Mouse (Mus musculus): ENCODE data around the gene Brpf3. TPM values are rescaled to one million over a fixed set of nuclear protein-coding genes. Genes with fewer than 3 reads are reported as not detected.
"Not testable (repeated sequence)": the region's sequence is repeated elsewhere in the genome, so short reads cannot be mapped to it uniquely, and the experiment has no call there.

Brpf3 gene
- polyA plus RNA-seq, 1 experiment from 2014 or later, result 9.5 TPM

DNA sequence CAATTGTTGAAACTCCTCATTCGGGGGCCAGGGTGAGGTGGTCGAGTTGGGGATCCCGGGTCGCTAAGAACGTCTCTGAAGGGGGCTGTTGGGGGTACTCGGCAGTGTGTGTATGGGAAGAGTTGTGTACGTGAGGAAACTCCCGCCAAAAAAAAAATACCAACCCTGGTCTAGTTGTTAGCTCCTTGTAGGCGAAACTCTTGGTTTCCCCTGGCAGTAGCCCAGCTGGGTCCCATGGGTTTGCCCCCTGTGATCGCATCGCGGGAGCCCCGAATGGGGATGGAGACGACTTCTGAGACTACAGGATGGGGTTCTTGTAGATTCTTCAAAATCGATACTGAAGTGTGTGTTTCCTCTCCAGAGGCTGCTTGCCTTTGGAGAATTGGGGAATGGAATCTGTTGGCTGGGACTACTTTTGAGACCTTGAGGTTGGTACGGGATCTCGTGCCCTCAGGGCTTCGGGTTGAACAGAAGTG is 1.2 kb downstream of the Brpf3 start:
- no peaks in the 10 kb centered on the region for H3K9me3 ChIP-seq
- no peaks in the 10 kb centered on the region for H3K27me3 ChIP-seq (replicated peaks)
- peaks cover 31% of the 10 kb centered on the region for H3K4me1 ChIP-seq
- H3K36me3 ChIP-seq (replicated peaks), result peaks cover 10% of the 10 kb centered on the region
- ATAC-seq (replicated peaks), result no peak
- peak overlapping the region; percentile 76 for H3K4me3 ChIP-seq
- H3K4me2 ChIP-seq, result peak overlapping the region; percentile 94
- 1% methylated on average over 18 of the region's 18 CpGs for WGBS
- peak overlapping the region; percentile 36 for H3K9ac ChIP-seq
- peak overlapping the region; percentile 99 for H3K27ac ChIP-seq

DNA sequence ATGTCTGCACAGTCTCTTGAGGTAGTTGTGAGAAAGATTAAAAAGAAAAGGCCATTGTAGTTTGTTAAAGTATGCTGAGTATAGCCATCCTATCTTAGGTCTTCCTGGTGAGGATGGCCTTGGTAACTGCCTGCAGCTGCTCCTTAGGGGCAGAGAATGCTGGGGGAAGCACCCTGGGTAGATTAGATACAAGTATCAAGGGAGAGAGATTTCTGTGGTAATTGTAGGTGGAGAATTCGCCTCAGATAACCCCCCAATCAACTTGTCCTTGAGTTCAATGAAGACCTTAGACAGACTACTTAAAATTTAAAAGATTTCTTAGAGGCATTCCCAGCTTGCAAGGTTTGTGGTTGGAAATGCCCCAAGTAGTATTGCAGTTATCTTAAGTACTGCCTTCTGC is 2.4 kb downstream of the Brpf3 start:
- H3K27me3 ChIP-seq (replicated peaks), result no peaks in the 10 kb centered on the region
- no peak overlapping the region for H3K27ac ChIP-seq
- peaks cover 20% of the 10 kb centered on the region for H3K36me3 ChIP-seq (replicated peaks)
- peaks cover 31% of the 10 kb centered on the region for H3K4me1 ChIP-seq
- no peak for ATAC-seq (replicated peaks)
- 87% methylated on average over 1 of the region's 1 CpGs for WGBS
- H3K4me2 ChIP-seq, result no peak overlapping the region
- no peaks in the 10 kb centered on the region for H3K9me3 ChIP-seq
- no peak overlapping the region for H3K4me3 ChIP-seq
- no peak overlapping the region for H3K9ac ChIP-seq

DNA sequence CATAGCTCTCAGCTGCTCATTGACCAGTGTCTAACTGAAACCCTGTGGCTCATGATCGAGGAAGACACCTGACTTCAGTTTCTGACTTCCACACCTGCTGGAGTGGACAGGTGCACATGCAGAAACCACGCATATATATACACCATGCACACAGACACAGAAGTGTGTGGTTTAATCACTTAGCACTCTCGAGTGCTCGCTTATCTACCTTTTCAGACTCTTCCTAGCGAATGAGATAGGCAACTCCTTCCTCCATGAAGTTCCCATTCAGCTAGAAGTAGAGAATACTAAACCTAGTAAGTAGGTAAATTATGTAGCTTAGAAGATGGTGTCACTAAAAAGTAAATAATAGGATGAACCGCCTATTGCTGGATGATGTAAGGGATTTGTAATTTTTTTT is 4.1 kb downstream of the Brpf3 start:
- WGBS, result 95% methylated on average over 6 of the region's 6 CpGs
- no peak overlapping the region for H3K9ac ChIP-seq

DNA sequence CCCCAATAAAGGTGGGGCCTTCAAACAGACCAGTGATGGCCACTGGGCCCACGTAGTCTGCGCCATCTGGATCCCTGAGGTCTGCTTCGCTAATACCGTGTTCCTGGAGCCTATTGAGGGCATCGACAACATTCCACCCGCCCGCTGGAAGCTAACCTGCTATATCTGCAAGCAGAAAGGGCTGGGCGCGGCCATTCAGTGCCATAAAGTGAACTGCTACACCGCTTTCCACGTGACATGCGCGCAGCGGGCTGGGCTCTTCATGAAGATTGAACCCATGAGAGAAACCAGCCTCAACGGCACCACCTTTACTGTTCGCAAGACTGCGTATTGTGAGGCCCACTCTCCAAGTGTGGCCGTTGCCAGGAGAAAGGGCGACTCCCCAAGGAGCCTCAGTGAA is 5.9 kb downstream of the Brpf3 start:
- no peak overlapping the region for H3K9ac ChIP-seq
- no peaks in the 10 kb centered on the region for H3K27me3 ChIP-seq (replicated peaks)
- no peak for ATAC-seq (replicated peaks)
- no peak overlapping the region for H3K27ac ChIP-seq
- H3K9me3 ChIP-seq, result no peaks in the 10 kb centered on the region
- no peak overlapping the region for H3K4me3 ChIP-seq
- H3K4me1 ChIP-seq, result peaks cover 13% of the 10 kb centered on the region
- peaks cover 31% of the 10 kb centered on the region for H3K36me3 ChIP-seq (replicated peaks)
- no peak overlapping the region for H3K4me2 ChIP-seq
- WGBS, result 96% methylated on average over 19 of the region's 19 CpGs

More for the DNA sequence above, 4.1 kb downstream of the Brpf3 start:
- Histone ChIP-seq H3K9me3 (no peaks in the 10 kb centered on the region), H3K4me3 (no peak overlapping the region), H3K4me2 (no peak overlapping the region), H3K27ac (no peak overlapping the region), H3K36me3 (replicated peaks) (peaks cover 22% of the 10 kb centered on the region), H3K4me1 (peaks cover 19% of the 10 kb centered on the region), H3K27me3 (replicated peaks) (no peaks in the 10 kb centered on the region)
- no peak for ATAC-seq (replicated peaks)

DNA sequence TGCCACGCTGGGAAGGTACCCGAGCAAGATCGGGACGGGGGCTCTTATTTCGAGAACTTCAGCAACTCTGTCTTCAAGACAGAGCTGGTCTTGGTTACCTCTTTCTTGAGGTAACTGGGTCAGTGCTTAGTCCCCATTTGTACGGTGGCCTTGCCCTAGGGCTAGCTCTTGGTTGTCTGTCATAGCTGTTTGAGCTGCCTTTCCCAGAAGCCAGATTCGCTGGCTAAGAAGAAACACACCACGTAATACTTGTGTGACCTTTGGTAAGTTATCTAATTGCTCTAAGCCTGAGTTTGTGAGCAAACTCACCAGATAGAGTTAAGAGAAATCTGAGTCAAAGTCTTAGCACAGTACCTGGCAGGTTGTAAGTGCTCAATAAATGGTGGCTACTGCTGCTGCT is 7.8 kb downstream of the Brpf3 start:
- Histone ChIP-seq H3K4me1 (no peaks in the 10 kb centered on the region), H3K9me3 (no peaks in the 10 kb centered on the region), H3K4me2 (no peak overlapping the region), H3K27ac (no peak overlapping the region), H3K4me3 (no peak overlapping the region), H3K36me3 (replicated peaks) (peaks cover 40% of the 10 kb centered on the region), H3K27me3 (replicated peaks) (no peaks in the 10 kb centered on the region), H3K9ac (no peak overlapping the region)
- ATAC-seq (replicated peaks), result no peak
- 98% methylated on average over 8 of the region's 8 CpGs for WGBS

DNA sequence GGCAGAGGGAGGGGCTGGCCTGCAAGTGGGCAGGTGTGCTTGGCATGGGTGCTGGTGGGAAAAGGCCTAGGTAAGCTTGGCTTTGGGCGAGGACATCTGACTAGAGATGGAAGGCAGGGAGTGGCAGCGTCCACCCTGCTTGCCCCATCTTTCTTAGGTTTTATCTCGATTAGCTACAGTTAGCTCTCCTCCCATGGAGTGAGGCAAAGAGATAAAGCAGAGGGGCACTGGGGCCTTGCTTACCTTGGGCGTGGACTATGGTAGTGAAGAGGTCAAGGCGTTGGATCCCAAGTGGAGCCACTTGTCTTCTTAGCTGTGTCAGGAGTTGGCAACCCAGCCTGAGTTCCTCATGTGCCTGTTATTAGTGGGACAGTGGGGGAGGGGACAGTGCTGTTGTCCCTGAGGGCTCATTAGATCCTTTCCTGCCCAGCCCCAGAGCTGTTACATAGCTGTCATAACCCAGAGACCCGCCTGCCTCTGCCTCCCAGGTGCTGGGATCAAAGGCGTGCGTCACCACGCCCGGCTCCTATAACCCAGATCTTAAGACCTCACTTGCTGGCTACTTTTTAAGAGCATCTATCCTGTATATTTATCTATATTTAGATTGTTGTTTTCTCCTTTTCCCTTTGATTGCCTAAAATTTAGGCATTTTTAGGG is 8.4 kb downstream of the Brpf3 start:
- Histone ChIP-seq H3K4me3 (no peak overlapping the region), H3K9ac (no peak overlapping the region), H3K9me3 (no peaks in the 10 kb centered on the region), H3K4me1 (no peaks in the 10 kb centered on the region), H3K27ac (no peak overlapping the region), H3K36me3 (replicated peaks) (peaks cover 45% of the 10 kb centered on the region), H3K4me2 (no peak overlapping the region), H3K27me3 (replicated peaks) (no peaks in the 10 kb centered on the region)
- 95% methylated on average over 10 of the region's 10 CpGs for WGBS
- ATAC-seq (replicated peaks), result no peak

DNA sequence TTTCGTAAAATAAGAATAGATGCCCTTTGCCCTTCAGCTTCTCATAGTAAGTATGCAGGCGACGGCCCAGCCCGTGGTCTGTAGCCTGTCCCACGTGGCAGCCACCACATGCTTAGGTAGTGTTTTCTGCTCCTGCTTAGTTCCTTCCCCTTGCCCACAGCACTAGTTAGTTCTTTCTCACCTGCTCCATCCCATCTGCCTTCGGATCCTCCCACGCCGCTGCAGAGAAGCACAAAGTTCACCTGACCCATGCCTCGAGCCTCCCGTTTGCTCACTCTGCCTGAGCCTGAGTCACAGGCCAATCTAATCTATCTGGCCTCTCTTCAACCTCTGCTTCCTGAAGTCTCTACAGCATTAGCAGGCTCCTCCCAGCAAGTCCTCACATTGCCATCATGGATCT is 11.5 kb downstream of the Brpf3 start:
- Histone ChIP-seq H3K4me1 (no peaks in the 10 kb centered on the region), H3K27me3 (replicated peaks) (no peaks in the 10 kb centered on the region), H3K9ac (no peak overlapping the region), H3K4me2 (no peak overlapping the region), H3K9me3 (no peaks in the 10 kb centered on the region), H3K36me3 (replicated peaks) (peaks cover 47% of the 10 kb centered on the region), H3K4me3 (no peak overlapping the region), H3K27ac (no peak overlapping the region)
- no peak for ATAC-seq (replicated peaks)
- WGBS, result 95% methylated on average over 10 of the region's 10 CpGs

DNA sequence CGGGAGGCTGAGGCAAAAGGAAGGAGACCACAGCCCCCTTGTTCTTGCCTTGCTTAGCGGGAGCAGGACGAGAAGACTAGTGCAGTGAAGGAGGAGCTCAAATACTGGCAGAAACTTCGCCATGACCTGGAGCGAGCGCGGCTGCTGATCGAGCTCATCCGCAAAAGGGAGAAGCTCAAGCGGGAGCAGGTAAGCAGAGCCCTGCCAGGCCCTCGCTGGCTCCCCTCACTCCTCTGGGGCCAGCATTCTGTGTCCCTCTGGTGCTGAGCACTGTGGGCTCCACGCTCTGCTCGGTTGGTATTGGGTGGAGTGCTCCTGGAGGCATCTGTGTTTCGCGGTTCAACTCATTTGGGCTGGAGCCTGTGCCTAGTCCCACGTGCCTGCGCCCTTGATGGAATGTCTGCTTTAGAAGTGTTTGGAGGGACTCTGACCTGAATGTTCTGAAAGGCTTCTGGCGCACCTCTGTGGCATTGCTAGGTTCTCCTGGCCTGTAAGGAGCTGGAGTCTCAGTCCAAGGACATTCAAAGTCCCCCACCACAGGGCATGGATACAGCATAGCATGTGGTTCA is 13.7 kb downstream of the Brpf3 start:
- Histone ChIP-seq H3K36me3 (replicated peaks) (peaks cover 62% of the 10 kb centered on the region), H3K9me3 (no peaks in the 10 kb centered on the region), H3K4me3 (no peak overlapping the region), H3K27me3 (replicated peaks) (no peaks in the 10 kb centered on the region), H3K9ac (no peak overlapping the region), H3K4me2 (no peak overlapping the region), H3K4me1 (no peaks in the 10 kb centered on the region), H3K27ac (no peak overlapping the region)
- WGBS, result 91% methylated on average over 18 of the region's 18 CpGs
- no peak for ATAC-seq (replicated peaks)

DNA sequence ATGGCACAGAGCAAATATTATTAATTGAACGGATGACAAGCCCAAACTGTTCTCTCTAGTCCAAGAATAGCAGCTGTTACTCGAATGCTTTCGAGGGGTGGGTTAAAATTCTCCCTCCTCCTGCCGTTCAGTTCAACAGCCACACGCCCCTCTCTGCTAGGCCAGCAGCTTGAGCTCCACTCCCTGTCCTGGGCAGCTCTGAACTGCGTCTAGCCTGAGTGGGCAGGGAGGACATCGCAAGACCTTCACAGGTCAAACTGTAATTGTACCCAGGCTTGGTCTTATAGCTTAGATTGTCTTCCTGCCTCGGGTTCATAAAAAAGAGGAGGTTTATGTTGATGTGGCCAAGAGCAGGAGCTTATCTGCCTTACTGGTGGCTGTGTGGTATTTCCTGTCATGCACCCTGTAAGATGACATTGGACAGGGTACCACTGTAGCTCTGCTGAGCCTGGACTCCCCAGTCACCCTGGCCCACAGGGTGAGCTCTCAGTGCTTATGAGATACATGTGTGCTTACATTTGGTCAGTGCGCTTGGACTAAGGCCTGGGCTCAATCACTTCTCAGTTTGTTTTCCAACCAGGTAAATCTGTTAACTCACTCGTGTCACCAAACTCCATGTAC is 14.6 kb downstream of the Brpf3 start:
- H3K36me3 ChIP-seq (replicated peaks), result peaks cover 59% of the 10 kb centered on the region
- 93% methylated on average over 10 of the region's 10 CpGs for WGBS

DNA sequence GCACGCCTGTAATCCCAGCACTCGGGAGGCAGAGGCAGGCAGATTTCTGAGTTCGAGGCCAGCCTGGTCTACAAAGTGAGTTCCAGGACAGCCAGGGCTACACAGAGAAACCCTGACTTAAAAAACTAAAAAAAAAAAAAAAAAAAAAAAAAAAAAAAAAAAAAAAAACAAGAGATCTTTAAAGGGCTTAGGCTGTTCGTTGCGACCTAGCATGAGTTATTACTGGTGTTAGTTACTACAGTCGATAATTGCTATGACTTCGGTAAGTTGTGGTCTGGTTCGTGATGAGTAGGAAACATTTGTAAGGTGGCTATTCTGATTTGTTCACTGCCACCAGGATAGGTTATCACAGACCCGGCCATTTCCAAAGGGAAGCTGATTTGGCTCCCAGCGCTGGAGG is 15.4 kb downstream of the Brpf3 start:
- H3K27me3 ChIP-seq (replicated peaks); H3K27ac ChIP-seq; ATAC-seq (replicated peaks); H3K9me3 ChIP-seq; H3K4me3 ChIP-seq; H3K4me1 ChIP-seq; H3K4me2 ChIP-seq; H3K9ac ChIP-seq: not testable (repeated sequence)
- WGBS, result 96% methylated on average over 10 of the region's 10 CpGs
- H3K36me3 ChIP-seq (replicated peaks), result peaks cover 55% of the 10 kb centered on the region

More for the DNA sequence above, 14.6 kb downstream of the Brpf3 start:
- Histone ChIP-seq H3K9me3 (no peaks in the 10 kb centered on the region), H3K4me1 (no peaks in the 10 kb centered on the region), H3K4me2 (no peak overlapping the region), H3K4me3 (no peak overlapping the region), H3K9ac (no peak overlapping the region), H3K27ac (no peak overlapping the region), H3K27me3 (replicated peaks) (no peaks in the 10 kb centered on the region)
- ATAC-seq (replicated peaks), result no peak

DNA sequence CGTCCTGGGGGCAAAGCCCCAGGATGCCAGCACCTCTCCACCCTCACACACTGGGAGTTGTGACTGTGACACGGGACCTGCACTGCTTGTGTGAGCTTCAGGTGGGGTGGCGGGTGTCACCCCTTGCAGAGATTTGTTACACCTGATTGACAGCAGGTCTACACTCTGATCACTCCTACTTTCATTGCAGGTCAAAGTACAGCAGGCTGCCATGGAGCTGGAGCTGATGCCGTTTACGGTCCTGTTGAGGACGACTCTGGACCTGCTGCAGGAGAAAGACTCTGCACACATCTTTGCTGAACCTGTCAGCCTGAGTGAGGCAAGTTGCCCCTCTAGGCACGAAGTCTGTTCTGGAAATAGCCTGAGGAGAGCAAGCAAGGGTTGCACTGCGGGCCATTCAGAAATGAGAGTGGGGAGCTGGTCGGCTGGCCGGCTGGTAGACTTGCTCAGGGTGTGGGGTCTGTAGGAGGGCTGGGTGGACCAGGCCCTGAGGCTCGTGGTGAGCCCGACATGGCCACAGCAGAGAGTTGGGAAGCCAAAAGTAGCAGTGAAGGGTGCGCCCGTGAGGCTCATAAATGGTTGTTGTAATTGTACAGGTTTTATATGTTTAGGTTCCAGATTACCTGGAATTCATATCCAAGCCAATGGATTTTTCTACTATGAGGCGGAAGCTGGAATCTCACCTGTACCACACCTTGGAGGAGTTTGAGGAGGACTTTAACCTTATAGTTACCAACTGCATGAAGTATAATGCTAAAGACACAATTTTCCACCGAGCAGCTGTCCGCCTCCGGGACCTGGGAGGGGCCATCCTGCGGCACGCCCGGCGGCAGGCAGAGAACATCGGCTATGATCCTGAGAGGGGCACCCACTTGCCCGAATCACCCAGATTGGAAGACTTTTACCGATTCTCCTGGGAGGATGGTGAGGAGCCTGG is 16.3 kb downstream of the Brpf3 start:
- Histone ChIP-seq H3K4me2 (no peak overlapping the region), H3K27me3 (replicated peaks) (no peaks in the 10 kb centered on the region), H3K9me3 (no peaks in the 10 kb centered on the region), H3K9ac (no peak overlapping the region), H3K4me3 (no peak overlapping the region), H3K36me3 (replicated peaks) (peaks cover 53% of the 10 kb centered on the region), H3K27ac (no peak overlapping the region), H3K4me1 (no peaks in the 10 kb centered on the region)
- no peak for ATAC-seq (replicated peaks)
- WGBS, result 96% methylated on average over 25 of the region's 25 CpGs

DNA sequence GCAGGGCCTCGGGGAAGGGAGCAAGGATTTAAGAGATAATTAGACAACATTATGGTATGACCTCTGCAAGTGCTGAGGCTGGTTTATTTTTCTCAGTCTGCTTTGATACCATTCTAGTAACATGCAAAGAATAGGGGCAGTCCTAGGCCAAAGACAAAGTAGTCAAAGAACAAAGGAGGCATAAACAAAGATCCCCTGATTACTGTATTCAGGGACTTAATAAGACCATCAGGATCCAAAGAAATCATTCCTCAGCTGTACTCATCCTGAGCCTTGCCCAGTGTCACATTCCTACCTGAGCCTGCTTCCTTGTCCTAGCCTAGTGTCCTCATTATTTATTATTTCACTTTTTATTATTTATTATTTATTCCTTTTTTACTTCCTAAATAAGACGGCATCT is 19.3 kb downstream of the Brpf3 start:
- WGBS, result 71% methylated on average over 2 of the region's 2 CpGs

More for the DNA sequence above, 19.3 kb downstream of the Brpf3 start:
- Histone ChIP-seq H3K27me3 (replicated peaks) (no peaks in the 10 kb centered on the region), H3K4me1 (no peaks in the 10 kb centered on the region), H3K9me3 (no peaks in the 10 kb centered on the region), H3K27ac (no peak overlapping the region), H3K4me3 (no peak overlapping the region), H3K4me2 (no peak overlapping the region), H3K9ac (no peak overlapping the region), H3K36me3 (replicated peaks) (peaks cover 46% of the 10 kb centered on the region)
- ATAC-seq (replicated peaks), result no peak

Data from midbrain, embryonic 15.5 days (tissue).